Mouse (Mus musculus) forebrain, embryonic 12.5 days (tissue): ENCODE measurements around the gene Wwp2. TPM values are rescaled to one million over a fixed set of nuclear protein-coding genes. Genes with fewer than 3 reads are reported as not detected.
"Not testable (repeated sequence)": the region's sequence is repeated elsewhere in the genome, so short reads cannot be mapped to it uniquely, and the experiment has no call there.

ENCODE experiments used
- ATAC-seq: fragments of 200-750 bp; cut with Nextera tagmentation; 2 replicates; pipeline ENCODE4 v1.8.0; 2017; ENCODE audit warnings: moderate TSS enrichment; ENCODE audit not compliant: low FRiP score
- H3K27ac ChIP-seq: fragments of 300-500 bp; sonication (generic); 2 replicates; pipeline ENCODE4 v1.5.1; 2016; ENCODE audit warnings: mild to moderate bottlenecking
- H3K27me3 ChIP-seq: fragments of 300-500 bp; sonication (generic); 2 replicates; pipeline ENCODE4 v1.6.1; 2016; ENCODE audit warnings: mild to moderate bottlenecking
- H3K36me3 ChIP-seq: fragments of 300-500 bp; sonication (generic); replicated peaks from 2 replicates; pipeline ENCODE4 v1.6.1; 2016; ENCODE audit warnings: mild to moderate bottlenecking
- H3K4me1 ChIP-seq: fragments of 300-500 bp; sonication (generic); 2 replicates; pipeline ENCODE4 v1.6.1; 2016
- H3K4me2 ChIP-seq: fragments of 300-500 bp; sonication (generic); 2 replicates; pipeline ENCODE4 v1.6.1; 2016; ENCODE audit warnings: mild to moderate bottlenecking, moderate library complexity
- H3K4me3 ChIP-seq: fragments of 300-500 bp; sonication (generic); replicated peaks from 2 replicates; pipeline ENCODE4 v1.5.1; 2016; ENCODE audit warnings: mild to moderate bottlenecking
- H3K9ac ChIP-seq: fragments of 300-500 bp; sonication (generic); 2 replicates; pipeline ENCODE4 v1.6.1; 2016; ENCODE audit warnings: mild to moderate bottlenecking
- H3K9me3 ChIP-seq: fragments of 300-500 bp; sonication (generic); 2 replicates; pipeline ENCODE4 v1.6.1; 2016
- WGBS: fragments of 180-500 bp; shearing (Covaris S2); methylation state at CpG from one replicate; pipeline ENCODE4 v1.1.7; 2016; 5-methylcytosine and 5-hydroxymethylcytosine counted together
- polyA plus RNA-seq: library from polyadenylated mRNA; unstranded; fragments of >200 nt; fragmentation: Nextera tagmentation; extraction: Ambion mirVana; gene quantifications from 2 replicates; pipeline ENCODE4 v1.2.1, GENCODE M21; 2016

The Wwp2 gene
- polyA plus RNA-seq, 1 experiment from 2014 or later, result 66.0 TPM

DNA sequence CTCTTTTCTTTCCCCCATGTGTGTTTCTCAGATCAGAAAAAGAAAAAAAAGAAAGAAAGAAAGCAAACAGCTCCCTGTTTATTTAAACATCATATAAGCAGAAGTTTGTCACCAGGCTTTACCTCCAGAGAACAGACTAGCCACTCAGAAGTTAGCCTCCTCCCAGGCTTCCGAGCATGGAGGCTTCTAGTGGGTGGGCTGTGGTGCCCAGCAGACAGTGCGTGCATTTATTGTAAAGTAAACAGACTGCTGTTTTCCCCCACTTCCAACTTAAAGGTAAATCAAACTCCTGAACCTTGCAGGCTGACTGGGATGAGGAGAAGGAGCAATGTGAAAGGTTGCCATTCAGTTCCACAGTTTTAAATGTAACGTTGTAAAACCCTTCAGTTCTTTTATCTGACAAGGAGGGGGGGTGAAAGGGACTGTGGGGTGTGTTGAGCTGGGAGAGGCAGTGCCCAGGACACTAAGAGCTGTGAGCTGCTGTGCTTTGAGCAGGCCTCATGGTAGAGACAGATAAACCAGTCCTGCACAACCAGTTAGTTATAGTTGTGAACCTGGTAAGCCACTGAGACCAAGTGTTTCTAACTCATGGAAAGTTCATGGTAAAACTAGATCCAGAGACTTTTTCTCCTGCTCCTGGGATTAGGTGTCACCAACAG, 29.3 kb downstream of the Wwp2 start:
- no peaks in the 10 kb centered on the region for H3K27me3 ChIP-seq
- WGBS, result 73% methylated on average over 3 of the region's 3 CpGs
- H3K9ac ChIP-seq, result no peak overlapping the region
- peaks cover 47% of the 10 kb centered on the region for H3K36me3 ChIP-seq
- no peak overlapping the region for H3K4me2 ChIP-seq
- H3K27ac ChIP-seq, result no peak overlapping the region
- ATAC-seq, result no peak
- H3K4me3 ChIP-seq, result no peak overlapping the region
- 0 out of 2 replicates have a peak, but pooled peaks cover 3% of the 10 kb centered on the region for H3K4me1 ChIP-seq
- H3K9me3 ChIP-seq, result no peaks in the 10 kb centered on the region

DNA sequence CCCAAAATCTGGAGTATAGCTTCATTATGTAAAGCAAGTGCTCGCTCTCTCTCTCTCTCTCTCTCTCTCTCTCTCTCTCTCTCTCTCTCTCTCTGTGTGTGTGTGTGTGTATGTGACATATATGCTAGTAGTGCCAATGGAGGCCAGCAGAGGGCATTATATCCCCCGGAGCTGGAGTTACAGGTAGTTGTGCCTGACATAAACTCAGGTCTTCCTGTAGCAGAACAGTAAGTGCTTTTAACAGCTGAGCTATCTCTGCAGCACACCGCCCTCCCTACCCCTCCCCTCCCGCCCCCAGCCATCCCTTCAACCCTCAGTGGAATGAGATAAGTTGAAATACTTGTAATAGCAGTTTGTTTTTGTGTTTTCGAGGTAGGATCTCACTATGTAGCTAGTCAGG, 30.5 kb downstream of the Wwp2 start:
- Histone ChIP-seq H3K9me3 (no peaks in the 10 kb centered on the region), H3K27me3 (no peaks in the 10 kb centered on the region), H3K4me3 (no peak overlapping the region), H3K9ac (no peak overlapping the region), H3K4me2 (no peak overlapping the region), H3K36me3 (peaks cover 38% of the 10 kb centered on the region), H3K4me1 (0 out of 2 replicates have a peak, but pooled peaks cover 3% of the 10 kb centered on the region), H3K27ac (no peak overlapping the region)
- ATAC-seq, result no peak
- 85% methylated on average over 5 of the region's 5 CpGs for WGBS

DNA sequence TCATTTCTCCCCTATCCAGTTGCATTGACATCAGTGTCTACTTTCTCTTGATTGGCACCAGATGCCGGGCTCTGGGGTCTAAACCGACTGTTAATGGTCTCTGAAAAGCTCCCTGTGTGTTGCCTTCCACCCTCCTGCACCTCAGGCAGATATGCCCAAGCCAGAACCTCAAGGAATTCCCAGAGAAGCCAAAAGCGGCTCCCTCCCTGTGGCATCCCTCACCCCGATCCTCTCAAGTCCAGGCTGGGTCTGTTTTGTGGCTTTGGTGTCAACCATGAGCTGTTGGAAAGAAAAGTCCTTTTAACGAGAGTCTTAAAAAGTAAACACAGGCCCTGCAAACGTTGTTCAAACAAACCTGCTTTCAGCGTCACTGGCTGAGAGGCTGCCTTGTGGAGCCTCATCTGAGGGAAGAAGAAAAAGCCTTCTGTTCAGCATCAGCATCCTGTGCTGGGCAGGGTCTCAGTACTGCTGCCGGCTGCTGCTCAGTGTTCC, 32.7 kb downstream of the Wwp2 start:
- WGBS, result 61% methylated on average over 8 of the region's 8 CpGs
- Histone ChIP-seq H3K9me3 (no peaks in the 10 kb centered on the region), H3K27ac (no peak overlapping the region), H3K4me3 (no peak overlapping the region), H3K27me3 (no peaks in the 10 kb centered on the region), H3K4me1 (0 out of 2 replicates have a peak, but pooled peaks cover 3% of the 10 kb centered on the region), H3K4me2 (no peak overlapping the region), H3K36me3 (peaks cover 23% of the 10 kb centered on the region), H3K9ac (no peak overlapping the region)
- no peak for ATAC-seq

DNA sequence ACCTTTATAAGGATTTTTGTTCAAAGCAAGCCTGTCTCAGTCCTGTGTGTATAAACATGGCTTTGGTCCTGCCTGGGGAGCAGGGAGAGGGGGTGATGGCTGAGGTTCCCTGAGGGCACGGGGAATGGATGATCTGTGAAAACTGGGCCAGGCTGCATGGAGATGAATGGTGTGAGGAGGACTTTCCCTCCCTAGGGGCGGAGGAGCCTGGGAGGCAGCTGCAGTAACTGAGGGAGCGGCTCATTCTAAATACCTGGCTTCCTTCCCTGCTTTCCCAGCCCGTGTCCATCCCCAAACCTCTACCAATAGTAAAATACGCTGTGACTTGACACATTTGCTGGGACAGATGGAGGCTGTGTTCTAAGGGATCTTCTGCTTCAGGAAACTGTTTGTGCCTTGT, 34.1 kb downstream of the Wwp2 start:
- H3K4me2 ChIP-seq, result no peak overlapping the region
- H3K9ac ChIP-seq, result no peak overlapping the region
- no peak overlapping the region for H3K4me3 ChIP-seq
- H3K9me3 ChIP-seq, result no peaks in the 10 kb centered on the region
- no peak overlapping the region for H3K27ac ChIP-seq
- WGBS, result 88% methylated on average over 5 of the region's 5 CpGs
- no peak for ATAC-seq
- no peaks in the 10 kb centered on the region for H3K27me3 ChIP-seq
- H3K36me3 ChIP-seq, result peaks cover 23% of the 10 kb centered on the region
- H3K4me1 ChIP-seq, result 0 out of 2 replicates have a peak, but pooled peaks cover 3% of the 10 kb centered on the region

- 77% methylated on average over 10 of the region's 10 CpGs for whole genome bisulfite sequencing
- H3K4me1 ChIP-seq, result no peaks in the 10 kb centered on the region
- no peak overlapping the region for H3K9ac ChIP-seq
- no peaks in the 10 kb centered on the region for H3K9me3 ChIP-seq
- H3K4me2 ChIP-seq, result no peak overlapping the region
- no peak for ATAC-seq
- peaks cover 18% of the 10 kb centered on the region for H3K36me3 ChIP-seq
- H3K27ac ChIP-seq, result no peak overlapping the region
- no peak overlapping the region for H3K4me3 ChIP-seq
- H3K27me3 ChIP-seq, result no peaks in the 10 kb centered on the region
Observed at GRCm38 (mm10) chr8:107472403-107473100, 36.4 kb downstream of the Wwp2 start.

DNA sequence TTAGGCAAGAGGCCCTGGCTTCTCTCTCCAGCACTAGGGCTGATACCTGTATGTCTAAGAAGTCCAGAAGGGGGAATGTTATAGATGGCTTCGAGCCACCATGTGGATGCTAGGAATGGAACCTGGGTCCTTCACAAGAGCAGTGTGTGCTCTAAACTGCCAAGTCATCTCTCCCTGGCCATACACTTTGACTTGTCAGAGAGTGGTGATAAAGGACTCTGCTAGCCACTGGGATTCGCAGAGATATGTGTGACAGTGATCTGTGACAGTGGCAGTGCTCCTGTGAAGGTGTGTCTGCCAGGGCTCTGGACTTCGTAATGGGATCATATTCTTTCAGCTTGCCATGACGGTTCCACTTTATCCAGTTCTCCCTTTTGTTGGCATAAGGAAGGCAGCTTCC, 37.2 kb downstream of the Wwp2 start:
- H3K27ac ChIP-seq, result no peak overlapping the region
- 89% methylated on average over 4 of the region's 4 CpGs for WGBS
- H3K4me1 ChIP-seq, result no peaks in the 10 kb centered on the region

DNA sequence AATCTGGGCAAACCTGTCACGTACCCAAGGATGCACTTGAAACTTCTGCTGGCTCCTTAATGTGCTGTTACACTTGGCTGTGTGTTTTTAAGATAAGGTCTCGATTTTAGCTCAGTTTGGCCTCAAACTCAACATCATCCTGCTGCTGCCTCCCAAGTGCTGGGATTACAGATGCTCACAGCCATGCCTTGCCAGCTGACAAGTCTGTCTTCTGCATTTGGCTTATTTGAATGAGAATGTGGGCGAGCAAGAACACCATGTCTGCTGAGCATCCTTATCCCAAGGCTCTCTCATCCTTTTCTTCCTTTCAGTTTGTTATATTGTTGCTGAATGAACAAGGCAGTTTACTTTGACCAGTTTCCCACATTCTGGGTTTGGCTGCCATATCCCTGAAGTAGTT, 39.4 kb downstream of the Wwp2 start:
- no peak overlapping the region for H3K27ac ChIP-seq
- H3K4me3 ChIP-seq, result no peak overlapping the region
- no peaks in the 10 kb centered on the region for H3K27me3 ChIP-seq
- peaks cover 3% of the 10 kb centered on the region; the same call in 1 of the 2 replicates for H3K36me3 ChIP-seq
- H3K9me3 ChIP-seq, result no peaks in the 10 kb centered on the region
- H3K4me2 ChIP-seq, result no peak overlapping the region
- no peak overlapping the region for H3K9ac ChIP-seq
- ATAC-seq, result no peak
- no peaks in the 10 kb centered on the region for H3K4me1 ChIP-seq
- 90% methylated on average over 3 of the region's 3 CpGs for WGBS

More for the DNA sequence above, 37.2 kb downstream of the Wwp2 start:
- no peak overlapping the region for H3K9ac ChIP-seq
- H3K9me3 ChIP-seq, result no peaks in the 10 kb centered on the region
- ATAC-seq, result no peak
- H3K36me3 ChIP-seq, result peaks cover 18% of the 10 kb centered on the region
- H3K27me3 ChIP-seq, result no peaks in the 10 kb centered on the region
- H3K4me3 ChIP-seq, result no peak overlapping the region
- no peak overlapping the region for H3K4me2 ChIP-seq

- not testable (repeated sequence) for H3K4me3 ChIP-seq, H3K27me3 ChIP-seq, ATAC-seq, H3K9ac ChIP-seq, H3K27ac ChIP-seq, H3K4me1 ChIP-seq, H3K4me2 ChIP-seq, H3K9me3 ChIP-seq, H3K36me3 ChIP-seq
- 88% methylated on average over 7 of the region's 7 CpGs for WGBS
Observed at GRCm38 (mm10) chr8:107476786-107477185, 40.6 kb downstream of the Wwp2 start.

- no peak overlapping the region for H3K9ac ChIP-seq
- no peak overlapping the region for H3K4me3 ChIP-seq
- H3K4me2 ChIP-seq, result no peak overlapping the region
- H3K9me3 ChIP-seq, result no peaks in the 10 kb centered on the region
- no peaks in the 10 kb centered on the region for H3K27me3 ChIP-seq
- H3K36me3 ChIP-seq, result peaks cover 8% of the 10 kb centered on the region
- 79% methylated on average over 6 of the region's 6 CpGs for WGBS
- H3K4me1 ChIP-seq, result no peaks in the 10 kb centered on the region
- H3K27ac ChIP-seq, result no peak overlapping the region
- ATAC-seq, result no peak
Observed at GRCm38 (mm10) chr8:107478728-107479127, 42.6 kb downstream of the Wwp2 start.

- Histone ChIP-seq H3K36me3 (peaks cover 11% of the 10 kb centered on the region), H3K4me1 (no peaks in the 10 kb centered on the region), H3K4me3 (no peak overlapping the region), H3K9me3 (no peaks in the 10 kb centered on the region), H3K27me3 (no peaks in the 10 kb centered on the region), H3K27ac (no peak overlapping the region), H3K9ac (no peak overlapping the region), H3K4me2 (no peak overlapping the region)
- 96% methylated on average over 4 of the region's 4 CpGs for WGBS
- ATAC-seq, result no peak
Observed at GRCm38 (mm10) chr8:107480436-107480835, 44.3 kb downstream of the Wwp2 start.

GRCm38 (mm10) chr8:107483250-107483649, 47.1 kb downstream of the Wwp2 start:
- Histone ChIP-seq H3K4me1 (no peaks in the 10 kb centered on the region), H3K27me3 (no peaks in the 10 kb centered on the region), H3K4me3 (no peak overlapping the region), H3K27ac (no peak overlapping the region), H3K9me3 (no peaks in the 10 kb centered on the region), H3K4me2 (no peak overlapping the region), H3K36me3 (peaks cover 12% of the 10 kb centered on the region), H3K9ac (no peak overlapping the region)
- 88% methylated on average over 8 of the region's 8 CpGs for WGBS
- ATAC-seq, result no peak

- Histone ChIP-seq H3K4me3 (no peak overlapping the region), H3K36me3 (peaks cover 12% of the 10 kb centered on the region), H3K9me3 (no peaks in the 10 kb centered on the region), H3K4me1 (peaks cover 3% of the 10 kb centered on the region; the same call in 1 of the 2 replicates), H3K9ac (no peak overlapping the region), H3K4me2 (no peak overlapping the region), H3K27me3 (no peaks in the 10 kb centered on the region), H3K27ac (no peak overlapping the region)
- ATAC-seq, result no peak
Observed at GRCm38 (mm10) chr8:107484956-107485355, 48.8 kb downstream of the Wwp2 start.

GRCm38 (mm10) chr8:107488551-107488950, 52.4 kb downstream of the Wwp2 start:
- Histone ChIP-seq H3K27me3 (no peaks in the 10 kb centered on the region), H3K9ac (no peak overlapping the region), H3K9me3 (no peaks in the 10 kb centered on the region), H3K4me3 (no peak overlapping the region), H3K27ac (no peak overlapping the region), H3K36me3 (peaks cover 9% of the 10 kb centered on the region), H3K4me2 (no peak overlapping the region), H3K4me1 (peaks cover 3% of the 10 kb centered on the region; the same call in 1 of the 2 replicates)
- 90% methylated on average over 4 of the region's 4 CpGs for WGBS
- ATAC-seq, result no peak
